Mouse (Mus musculus): ENCODE data around the gene Irf4.

The Irf4 gene

DNA sequence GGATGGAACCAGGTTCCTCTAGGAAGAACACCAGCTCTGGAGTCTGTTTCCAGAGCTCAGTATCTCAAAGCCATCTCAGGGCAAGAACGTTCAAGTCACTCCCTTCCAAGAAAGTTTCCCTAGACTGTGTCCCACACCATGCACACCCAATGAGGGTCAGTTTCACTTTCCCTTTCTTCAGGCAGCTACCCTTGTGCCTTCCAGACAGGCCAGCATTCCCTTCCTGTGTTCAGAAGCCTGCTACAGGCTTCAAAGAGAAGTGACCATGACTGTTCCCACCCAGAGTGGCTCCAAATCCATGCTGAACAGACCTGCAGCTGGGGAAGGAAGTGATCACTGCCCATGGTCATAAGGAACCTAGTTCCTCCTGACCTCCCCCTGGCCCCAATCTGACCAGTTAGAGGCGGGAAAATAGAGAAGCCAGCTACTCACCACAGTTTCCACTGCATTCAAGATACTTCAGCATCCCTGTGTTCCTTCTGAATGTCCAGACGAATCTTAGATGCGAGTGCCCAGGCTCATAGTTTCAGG lies 10.7 kb upstream of the Irf4 start:
- no peak for DNase-seq (ENCODE audit: low spot score)

DNA sequence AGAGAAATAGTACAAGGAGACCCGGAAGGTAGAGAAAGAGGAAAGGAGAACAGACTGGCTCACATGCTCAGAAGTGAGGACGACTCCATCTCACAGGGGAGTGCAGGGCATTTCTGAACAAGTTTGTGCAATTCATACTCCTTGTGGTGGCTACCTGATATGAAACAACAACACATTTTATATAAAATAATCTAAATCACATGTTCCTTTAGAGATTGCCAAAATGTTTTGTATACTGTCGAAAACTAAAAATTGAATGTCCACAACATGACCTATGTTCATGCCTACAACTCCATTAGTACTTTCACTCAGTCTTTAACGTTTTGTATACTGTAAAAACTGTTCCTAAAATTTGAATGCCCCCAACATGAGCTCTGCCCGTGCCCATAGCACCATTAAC lies 7.9 kb upstream of the Irf4 start:
- no peak for DNase-seq (ENCODE audit: low spot score)

- DNase-seq (ENCODE audit: low spot score): no peak
These were observed 6.5 kb upstream of the Irf4 start for GRCm38 (mm10) chr13:30742411-30742970.

DNA sequence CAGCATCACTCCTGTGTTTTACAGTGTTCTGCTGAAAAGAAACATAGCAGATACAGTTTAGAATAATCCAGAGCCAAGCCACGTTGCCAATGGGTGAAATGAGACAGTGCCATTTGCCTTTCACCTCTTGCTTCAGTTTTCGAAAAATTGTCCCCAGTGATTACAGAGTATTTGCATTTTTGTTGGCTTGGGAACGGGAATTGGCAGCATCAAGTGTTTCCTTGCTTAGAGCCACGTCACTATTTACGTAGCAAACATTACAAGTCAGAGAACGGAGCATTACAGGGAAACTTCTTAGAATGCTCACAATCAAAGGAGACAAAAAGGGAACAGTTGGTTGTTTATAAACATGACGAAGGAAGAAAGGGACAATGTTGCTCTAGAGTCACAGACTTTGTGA lies 3.9 kb upstream of the Irf4 start:
- DNase-seq (ENCODE audit: low spot score): no peak

GRCm38 (mm10) chr13:30747068-30747467 lies 2.0 kb upstream of the Irf4 start:
- no peak for DNase-seq (ENCODE audit: low spot score)

DNA sequence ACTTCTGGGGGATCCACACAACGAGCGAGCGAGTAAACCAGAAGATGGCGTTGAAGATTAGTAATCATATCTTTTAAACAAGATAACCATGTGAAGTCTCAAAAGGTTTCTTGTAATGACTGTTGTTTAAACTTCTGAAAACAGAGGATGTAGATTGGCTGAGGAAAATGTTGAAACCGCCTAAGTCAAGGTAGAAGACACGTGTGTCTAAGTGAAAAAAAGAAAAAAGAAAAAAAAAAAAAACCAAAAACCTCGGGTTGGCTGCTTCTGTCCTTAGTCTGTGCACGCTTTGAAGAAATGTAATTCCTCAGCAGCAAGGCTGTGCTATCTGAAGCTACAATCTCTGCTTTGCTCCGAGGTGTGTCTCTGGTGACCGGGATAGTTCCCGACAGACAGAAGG lies 1.5 kb upstream of the Irf4 start:
- DNase-seq (ENCODE audit: low spot score): no peak

- no peak for DNase-seq (ENCODE audit: low spot score)
These were observed 705 bp upstream of the Irf4 start for GRCm38 (mm10) chr13:30748321-30748720.

DNA sequence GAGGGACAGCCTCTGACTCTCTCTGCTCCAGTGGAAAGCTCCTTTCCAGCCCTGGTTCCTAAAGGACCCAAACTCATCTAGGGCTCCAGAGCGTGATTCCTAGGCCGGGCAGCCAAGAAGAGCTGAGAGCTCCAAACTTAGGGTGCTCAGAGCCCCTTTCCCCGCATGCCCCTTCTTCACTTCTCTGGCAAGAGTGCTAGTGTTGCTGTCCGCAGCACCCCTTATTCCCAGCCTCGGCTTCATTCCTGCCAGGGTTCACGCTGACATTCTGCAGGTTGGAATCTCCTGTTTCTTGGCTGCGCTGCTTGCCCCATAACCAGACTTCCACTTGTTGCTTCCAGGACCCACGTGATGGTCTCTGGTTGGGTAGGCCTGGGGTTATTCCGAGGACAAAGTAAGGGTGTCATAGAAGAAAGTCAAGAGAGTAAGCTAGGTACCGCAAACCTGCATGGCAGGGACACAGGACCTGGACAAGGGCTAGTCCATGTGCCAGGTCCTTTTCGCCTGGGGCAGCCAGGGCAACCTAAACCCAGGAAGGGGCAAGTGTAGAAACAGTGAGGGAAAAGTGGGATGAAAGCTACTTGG lies 623 bp downstream of the Irf4 start:
- DNase-seq (ENCODE audit: low spot score): no peak

DNA sequence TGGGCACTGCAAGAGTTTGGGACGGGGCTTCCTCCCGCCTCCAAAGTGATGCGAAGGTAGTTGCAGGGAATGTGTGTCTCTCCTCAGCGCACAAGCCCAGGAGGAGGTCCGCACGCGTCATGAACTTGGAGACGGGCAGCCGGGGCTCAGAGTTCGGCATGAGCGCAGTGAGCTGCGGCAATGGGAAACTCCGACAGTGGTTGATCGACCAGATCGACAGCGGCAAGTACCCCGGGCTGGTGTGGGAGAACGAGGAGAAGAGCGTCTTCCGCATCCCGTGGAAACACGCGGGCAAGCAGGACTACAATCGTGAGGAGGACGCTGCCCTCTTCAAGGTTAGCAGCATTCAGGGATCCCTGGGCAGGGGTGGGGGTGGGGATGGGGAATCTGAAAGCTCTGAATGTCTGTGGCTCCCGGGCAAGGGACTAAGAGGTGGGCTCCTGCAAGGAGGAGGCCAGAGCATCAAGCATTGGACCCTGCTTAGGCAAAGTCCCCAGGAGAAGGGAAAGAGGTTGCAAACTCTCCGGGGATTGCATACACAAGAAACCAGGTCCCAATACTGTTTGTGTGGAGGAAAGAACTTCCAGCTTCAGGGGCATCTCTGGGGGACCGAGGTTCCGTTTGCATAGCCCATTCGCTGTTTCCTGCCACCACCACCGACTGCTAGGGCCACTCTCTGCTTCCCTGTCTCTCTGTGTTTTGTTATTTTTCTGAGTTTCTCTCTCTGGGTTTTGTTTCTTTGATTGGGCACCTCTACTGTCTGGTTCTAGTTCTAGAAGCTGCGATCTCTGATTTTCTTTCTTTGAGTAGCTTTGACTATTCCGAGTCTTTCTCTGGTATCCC lies 1.7 kb downstream of the Irf4 start:
- DNase-seq (ENCODE audit: low spot score): no peak

GRCm38 (mm10) chr13:30751304-30751580 lies 2.2 kb downstream of the Irf4 start:
- DNase-seq (ENCODE audit: low spot score): no peak

- DNase-seq (ENCODE audit: low spot score): no peak
These were observed 3.7 kb downstream of the Irf4 start for GRCm38 (mm10) chr13:30752581-30753187.

- DNase-seq (ENCODE audit: low spot score): no peak
These were observed 4.4 kb downstream of the Irf4 start for GRCm38 (mm10) chr13:30753441-30753840.

GRCm38 (mm10) chr13:30754066-30754465 lies 5.0 kb downstream of the Irf4 start:
- no peak for DNase-seq (ENCODE audit: low spot score)

GRCm38 (mm10) chr13:30754825-30755476 lies 5.9 kb downstream of the Irf4 start:
- no peak for DNase-seq (ENCODE audit: low spot score)

DNA sequence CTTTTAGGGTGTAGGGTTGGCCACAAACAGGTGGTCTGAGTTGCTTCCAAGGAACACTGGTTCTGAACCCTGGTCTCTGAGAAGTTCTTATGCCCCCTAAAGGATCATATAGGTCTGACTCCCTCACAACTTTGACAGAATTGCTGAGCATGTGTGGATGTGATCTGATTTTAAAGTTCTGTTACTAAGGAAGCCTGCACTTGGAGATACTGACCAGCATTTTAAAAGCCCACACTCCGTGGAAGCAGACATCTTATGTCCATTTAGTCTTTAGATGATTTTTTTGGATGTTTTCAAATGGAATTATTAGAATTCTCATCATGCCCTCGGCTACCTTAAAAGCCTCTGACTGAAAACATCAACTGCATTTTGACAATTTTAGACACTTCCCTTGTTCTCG lies 6.6 kb downstream of the Irf4 start:
- no peak for DNase-seq (ENCODE audit: low spot score)

DNA sequence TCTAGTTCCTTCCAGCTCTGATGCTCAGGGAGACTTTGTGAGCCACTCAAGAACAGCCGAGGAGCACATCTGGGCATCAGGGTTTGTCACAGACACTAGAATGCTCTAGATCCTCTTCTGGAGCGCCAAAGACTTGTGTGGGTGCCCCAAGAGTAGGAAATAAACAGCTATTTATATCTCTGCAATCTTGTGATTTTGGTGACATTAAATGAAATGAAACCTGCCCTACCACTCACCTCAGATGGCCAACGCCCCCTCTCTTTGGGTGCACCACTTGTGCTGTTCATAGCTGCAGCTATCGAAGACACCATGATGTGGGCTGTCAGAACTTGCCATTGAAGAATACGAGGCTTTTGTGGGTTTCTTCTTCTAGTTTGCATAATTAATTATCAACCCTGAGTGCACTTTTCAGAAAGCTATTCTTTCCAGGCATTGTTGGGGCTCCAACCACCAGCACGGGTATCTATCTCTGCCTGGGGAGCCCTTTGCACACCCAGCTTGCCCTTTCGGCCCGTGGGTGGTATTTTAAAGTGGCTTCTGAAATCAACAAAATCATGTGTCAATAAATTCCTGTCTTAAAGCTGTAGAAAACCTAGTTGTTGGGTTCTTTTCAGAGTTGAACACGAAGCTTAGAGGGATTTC lies 7.1 kb downstream of the Irf4 start:
- no peak for DNase-seq (ENCODE audit: low spot score)

DNA sequence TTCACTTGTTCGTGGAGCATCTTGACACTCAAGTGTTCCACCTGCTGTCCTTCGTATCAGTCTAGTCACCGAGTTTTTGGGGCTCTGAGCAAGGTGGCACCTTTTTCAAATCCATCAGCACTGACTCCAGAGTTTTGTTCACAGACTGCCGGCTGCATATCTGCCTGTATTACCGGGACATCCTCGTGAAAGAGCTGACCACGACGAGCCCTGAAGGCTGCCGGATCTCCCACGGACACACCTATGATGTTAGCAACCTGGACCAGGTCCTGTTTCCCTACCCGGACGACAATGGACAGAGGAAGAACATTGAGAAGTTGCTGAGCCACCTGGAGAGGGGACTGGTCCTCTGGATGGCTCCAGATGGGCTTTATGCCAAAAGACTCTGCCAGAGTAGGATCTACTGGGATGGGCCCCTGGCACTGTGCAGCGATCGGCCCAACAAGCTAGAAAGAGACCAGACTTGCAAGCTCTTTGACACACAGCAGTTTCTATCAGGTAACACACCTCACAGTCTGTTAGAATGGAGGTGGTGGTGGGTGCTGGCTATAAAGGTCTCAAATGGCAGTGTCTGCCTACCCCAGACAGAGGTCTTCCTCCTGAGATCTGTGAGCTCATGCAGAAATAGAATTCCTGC lies 8.4 kb downstream of the Irf4 start:
- DNase-seq (ENCODE audit: low spot score): no peak

- no peak for DNase-seq (ENCODE audit: low spot score)
These were observed 9.9 kb downstream of the Irf4 start for GRCm38 (mm10) chr13:30758789-30759381.

DNA sequence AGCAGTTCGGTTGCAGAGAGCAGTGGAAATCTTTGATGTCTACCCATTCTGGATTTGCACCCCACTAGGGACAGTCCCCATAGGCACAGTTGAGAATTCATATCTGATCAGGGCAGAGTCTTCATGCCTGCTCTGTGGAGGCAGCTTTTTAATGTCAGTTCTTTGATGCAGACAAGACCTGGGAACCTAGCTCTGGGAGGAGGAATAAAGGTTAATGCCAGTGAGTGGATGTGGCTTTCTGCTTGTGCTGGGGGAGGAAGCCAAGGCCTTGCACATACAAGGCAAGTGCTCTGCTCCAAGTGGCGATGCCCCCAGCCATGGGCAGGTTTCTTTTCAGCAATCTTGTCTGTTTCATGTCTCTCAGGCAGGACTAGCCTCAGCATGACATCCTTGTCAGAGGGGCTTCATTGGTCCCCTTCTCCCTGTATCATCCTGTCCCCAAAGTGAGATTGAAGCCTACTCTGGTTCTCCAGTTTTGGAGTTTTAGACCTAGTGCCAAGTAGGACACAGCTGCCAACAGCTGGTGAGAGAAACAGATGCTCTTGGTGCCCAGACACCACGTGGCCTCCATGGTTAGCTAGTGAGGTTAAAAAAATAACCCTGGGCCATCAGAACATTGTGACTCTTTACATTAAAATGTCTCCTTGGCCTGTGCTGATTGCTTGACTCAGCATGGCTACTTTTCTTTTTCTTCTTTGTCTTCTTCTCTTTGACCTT lies 11.5 kb downstream of the Irf4 start:
- no peak for DNase-seq (ENCODE audit: low spot score)

DNA sequence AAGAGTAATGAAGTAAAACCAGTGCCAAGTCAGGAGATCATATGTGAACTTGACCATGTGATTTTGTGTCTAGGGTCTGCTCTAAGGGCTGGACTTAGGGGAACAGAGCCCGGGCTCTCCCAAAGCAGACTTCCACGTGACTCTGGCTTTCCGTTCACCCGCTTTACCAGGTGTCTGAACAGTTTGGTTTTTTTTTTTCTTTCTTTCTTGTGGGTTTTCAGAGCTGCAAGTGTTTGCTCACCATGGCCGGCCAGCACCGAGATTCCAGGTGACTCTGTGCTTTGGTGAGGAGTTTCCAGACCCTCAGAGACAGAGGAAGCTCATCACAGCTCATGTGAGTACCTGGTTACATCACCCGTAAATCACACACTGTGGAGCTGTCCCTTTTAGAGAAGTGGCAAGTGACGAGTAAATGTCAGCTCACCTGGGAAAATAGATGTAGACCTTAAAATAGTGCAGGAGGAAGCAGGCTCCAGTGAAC lies 12.2 kb downstream of the Irf4 start:
- no peak for DNase-seq (ENCODE audit: low spot score)

All from testis, postnatal 10 days (tissue).